Mouse (Mus musculus) gastrocnemius, postnatal 4 days (tissue): Measurements from ENCODE around the gene Hddc3. TPM values are rescaled to one million over a fixed set of nuclear protein-coding genes. Genes with fewer than 3 reads are reported as not detected.
A peak's percentile ranks its signal among the peaks of the same experiment; 100 is the strongest.
"Not testable (repeated sequence)": the region's sequence is repeated elsewhere in the genome, so short reads cannot be mapped to it uniquely, and the experiment has no call there.

Experiments
- DNase-seq, 2 experiments: peaks; one replicate each; pipeline ENCODE4 v3.0.0; 2021 to 2022; ENCODE audit warnings: low spot score in 2 of 2, mixed read lengths in 2 of 2
- long read RNA-seq, 2 experiments: library from polyadenylated mRNA; stranded (forward); transcript quantifications; one replicate each; pipeline ENCODE4 v2.0.0; 2021
- total RNA-seq, 2 experiments: library from RNA; stranded (reverse); gene quantifications; 2 replicates each; pipeline ENCODE4 v1.2.3; 2021

Hddc3 gene
- 10 to 100 TPM; 48.0 to 48.3 TPM for total RNA-seq
- long read RNA-seq, experiment 1, transcript Hddc3-201 (4 exons, 1,510 nt): major isoform, 25 of 40 reads
- long read RNA-seq, experiment 1, partial matches to known transcripts: 2 of 40 reads
- long read RNA-seq, experiment 1, other reads (novel, unspliced or antisense): 10 of 40 reads
- long read RNA-seq, experiment 2, transcript Hddc3-201 (4 exons, 1,510 nt): major isoform, 15 of 24 reads
- long read RNA-seq, experiment 2, partial matches to known transcripts: 1 of 24 reads
- long read RNA-seq, experiment 2, other reads (novel, unspliced or antisense): 5 of 24 reads

DNA sequence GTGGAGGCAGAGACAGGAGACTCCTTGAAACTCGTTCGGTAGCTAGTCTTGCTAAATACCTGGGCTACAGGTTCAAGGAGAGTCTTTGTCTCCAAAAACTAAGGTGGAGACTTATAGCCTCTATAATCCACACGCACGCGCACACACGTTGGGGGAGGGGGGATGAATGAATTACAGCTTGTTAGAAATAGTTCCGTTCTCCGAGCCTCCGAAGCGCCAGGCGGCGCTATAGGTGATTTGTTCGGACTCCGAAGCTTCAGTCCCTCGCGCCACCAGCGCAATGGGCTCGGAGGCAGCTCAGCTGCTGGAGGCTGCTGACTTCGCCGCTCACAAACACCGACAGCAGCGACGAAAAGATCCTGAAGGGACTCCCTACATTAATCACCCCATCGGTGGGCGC is at the start of gene Hddc3:
Gene Hddc3, plus strand, starts transcription at position 247 of the 400 bp plus-strand sequence.
- DNase-seq: peak; percentile 88 to 97

DNA sequence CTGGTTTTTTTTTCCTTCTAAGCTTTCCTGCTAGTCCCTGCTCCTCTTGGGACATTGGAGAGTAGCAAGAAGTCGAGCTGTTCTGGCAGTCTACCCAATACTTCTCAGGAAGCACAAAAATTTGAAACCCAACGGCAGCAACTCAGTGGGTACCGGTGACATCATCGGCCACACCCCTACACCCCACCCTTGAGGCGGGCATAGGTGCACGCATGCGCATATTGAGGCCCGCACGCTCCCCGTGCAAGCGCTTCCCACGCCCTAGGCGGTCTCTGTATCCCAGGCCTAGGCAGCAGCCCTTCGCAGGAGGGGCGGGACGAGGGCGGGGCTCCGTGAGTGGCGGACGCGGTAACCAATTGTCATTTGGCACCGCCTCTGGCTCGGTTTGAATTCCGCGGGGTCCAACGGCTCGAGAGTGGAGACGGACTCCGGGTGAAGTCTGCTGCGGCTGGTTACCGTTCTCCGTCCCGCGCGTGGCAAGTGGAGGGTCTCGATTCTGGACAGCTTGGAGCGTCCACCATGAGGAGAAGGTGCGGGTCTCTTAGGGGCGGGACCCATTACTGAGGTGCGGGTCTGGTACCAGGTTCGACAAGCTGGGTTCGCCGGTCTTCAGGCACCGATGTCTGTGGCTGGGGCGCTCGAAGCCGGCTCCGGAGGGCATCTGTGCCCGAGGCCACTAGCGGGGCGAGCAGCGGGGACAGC is 48.7 kb upstream of the Hddc3 start, which contains the start of gene Prc1:
Gene Prc1, plus strand, starts transcription at position 389 of the 702 bp plus-strand sequence.
- peak; percentile 95 to 97 for DNase-seq

DNA sequence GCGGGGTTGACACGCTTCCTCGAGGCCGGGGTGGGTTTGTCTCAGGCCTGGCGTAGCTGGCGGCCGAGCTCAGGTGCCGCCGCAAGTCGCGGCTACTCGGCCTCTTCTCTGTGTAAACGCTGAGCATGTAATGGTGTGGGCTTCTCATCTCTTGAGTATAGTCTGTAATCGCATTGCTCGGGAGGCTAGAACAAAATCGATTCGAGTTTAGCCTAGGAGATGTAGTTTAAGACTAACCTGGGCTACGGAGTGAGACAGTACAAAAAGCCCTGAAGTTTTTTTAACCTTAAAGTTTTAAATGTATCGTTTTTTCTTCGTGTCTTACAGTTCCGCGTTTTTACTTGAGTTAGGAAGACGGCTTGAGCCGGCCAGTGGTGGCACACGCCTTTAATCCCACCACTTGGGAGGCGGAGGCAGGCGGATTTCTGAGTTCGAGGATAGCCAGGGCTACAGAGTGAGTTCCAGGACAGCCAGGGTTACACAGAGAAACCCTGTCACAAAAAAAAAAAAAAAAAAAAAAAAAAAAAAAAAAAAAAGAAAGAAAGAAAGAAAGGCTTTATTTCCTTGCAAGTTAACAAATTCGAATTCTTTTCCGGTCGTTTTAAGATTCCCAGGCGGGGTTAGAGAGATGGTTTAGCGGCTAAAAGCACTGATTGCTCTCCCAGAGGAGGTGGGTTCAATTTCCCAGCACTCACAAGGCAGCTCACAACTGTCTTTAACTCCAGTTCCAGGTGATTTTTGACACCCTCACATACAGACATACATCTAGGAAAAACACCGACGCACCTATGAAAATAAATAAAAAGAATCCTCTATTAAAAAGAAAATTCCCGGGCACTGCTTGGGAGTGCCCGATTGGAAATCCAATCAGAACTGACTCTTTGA is 47.9 kb upstream of the Hddc3 start:
- DNase-seq: no peak

DNA sequence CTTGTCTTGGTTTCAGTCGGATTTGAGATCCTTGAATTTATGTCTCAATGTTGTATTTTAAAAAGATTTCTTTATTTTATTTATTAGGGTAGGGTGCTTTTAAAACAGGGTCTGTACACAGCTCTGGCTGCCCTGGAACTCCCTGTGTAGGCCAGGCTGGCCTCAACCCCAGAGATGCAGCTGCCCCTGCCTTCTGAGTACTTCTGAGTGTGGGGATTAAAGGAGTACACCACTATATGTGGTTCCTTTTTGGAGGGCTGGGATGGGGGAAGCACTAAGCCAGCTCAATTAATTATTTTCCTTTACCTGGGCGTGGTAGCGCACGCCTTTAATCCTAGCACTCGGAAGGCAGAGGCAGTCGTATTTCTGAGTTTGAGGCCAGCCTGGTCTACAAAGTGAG is 46.4 kb upstream of the Hddc3 start:
- DNase-seq: no peak

DNA sequence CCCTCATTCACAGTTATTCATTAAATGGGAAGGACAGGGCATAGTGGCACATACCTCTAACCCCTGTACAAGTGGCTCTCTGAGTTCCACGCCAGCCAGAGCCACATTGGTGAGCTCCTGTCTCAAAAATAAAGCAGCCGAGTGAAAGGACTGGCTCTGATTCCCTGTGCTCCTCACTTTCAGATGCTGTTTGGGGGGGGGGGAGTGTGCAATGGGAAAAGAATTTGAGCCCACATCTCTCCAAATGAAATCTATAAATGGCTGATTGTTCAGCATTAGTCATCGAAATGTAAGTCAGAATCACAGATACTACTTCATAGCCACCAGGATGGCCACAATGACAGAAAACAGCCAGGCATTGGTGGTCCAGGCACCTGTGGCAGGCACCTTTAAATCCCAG is 45.9 kb upstream of the Hddc3 start:
- no peak for DNase-seq

DNA sequence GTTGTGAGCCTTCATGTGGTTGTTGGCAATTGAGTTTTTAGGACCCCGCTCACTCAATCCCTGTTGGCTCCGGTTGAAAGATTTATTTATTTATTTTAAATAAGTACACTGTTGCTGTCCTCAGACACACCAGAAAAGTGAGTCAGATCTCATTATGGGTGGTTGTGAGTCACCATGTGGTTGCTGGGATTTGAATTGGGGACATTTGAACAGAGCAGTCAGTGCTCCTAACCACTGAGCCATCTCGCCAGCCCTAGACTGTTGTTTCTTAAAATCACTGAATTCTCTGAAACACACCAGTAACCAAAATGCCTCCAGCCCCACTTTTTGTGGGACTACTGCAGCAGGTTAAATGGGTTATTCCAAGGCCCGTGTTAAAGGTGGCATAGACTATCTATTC is 44.1 kb upstream of the Hddc3 start:
- no peak for DNase-seq

DNA sequence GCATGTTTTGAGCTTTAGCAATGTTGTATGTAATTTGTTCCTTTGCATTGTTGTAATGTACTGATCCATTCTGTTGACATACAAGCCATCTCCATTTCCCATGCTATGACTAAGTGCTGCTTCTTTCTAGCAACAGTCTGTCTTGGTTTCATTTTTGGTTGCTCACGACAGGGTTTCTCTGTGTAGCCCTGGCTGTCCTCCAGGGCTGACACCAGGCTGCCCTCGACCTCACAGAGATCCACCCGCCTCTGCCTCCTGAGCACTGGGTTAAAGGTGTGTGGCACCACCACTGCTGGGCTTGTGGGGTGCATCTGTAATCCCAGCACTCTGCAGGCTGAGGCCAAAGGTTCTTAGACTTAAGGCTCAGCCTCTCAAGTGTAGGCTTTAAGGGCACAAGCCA is 43.3 kb upstream of the Hddc3 start:
- DNase-seq: no peak

DNA sequence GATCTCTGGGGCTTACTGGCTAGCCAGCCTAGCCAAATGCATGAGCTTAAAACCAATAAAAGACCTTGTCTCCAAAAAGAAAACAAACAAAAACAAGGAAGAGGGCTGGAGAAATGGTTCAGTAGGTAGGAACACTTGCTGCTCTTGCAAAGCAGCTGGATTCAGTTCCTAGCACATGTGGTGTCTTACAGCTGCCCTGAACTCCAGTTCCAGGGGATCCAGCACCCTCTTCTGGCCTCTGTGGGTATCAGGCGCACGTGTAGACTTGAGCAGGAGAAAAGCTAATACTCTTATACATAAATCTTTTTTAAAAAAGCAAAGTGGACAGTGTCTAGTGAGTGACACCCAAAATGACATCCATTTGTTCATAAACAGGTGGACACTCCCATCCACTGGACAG is 41.4 kb upstream of the Hddc3 start:
- no peak for DNase-seq

DNA sequence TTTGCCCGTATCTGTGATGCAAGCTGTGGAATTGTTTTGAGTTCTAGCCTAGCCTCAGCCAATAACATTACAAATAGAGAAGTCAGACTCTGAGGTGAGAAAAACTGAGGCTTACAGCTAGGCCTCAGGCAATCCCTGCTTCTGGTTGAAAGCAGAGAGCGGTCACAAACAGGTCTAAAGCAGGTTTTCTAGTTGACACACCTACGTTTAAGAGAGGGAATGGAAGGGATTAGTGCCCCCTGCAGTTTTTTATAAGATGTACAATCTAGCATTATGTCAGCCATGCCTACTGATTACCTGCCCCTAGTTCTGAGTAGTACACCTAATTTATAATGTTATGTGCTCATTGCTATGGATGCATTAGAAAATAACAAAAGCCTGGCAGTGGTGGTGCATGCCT is 35.1 kb upstream of the Hddc3 start:
- DNase-seq: no peak

DNA sequence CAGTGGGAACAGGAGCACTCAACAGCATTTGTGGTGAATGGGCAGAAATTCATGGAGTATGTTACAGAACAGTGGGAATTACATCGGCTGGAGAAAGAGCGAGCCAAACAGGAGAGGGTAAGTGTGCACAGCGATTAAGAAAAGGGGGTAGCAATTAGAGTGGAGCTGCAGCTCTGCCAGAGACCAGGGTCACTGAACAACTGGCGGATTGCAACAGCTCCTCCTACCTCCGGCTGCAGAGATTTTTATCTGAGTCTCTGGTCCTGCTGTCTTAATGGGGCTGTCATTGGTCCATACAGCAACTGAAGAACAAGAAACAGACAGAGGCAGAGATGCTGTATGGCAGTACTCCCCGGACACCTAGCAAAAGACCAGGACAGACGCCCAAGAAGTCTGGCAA is 32.1 kb upstream of the Hddc3 start:
- DNase-seq: no peak

DNA sequence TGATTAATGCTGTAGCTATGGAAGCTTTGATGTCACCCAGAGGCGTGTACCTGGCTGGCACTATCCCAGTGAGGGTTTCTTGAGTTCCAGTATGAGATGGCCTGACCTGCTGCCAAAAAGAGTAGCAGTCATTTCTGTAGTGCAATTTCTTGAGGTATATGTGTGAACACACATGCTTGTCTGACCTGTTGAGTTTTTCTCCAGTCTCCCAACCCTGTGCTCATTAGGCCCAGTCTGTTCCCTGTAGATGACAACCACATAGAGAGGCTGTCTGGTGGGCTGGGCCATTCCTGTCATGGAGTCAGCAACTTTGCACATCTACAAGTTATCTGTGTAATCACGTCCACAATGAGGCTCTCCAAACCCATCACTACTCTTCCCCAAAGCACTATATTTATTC is 27.2 kb upstream of the Hddc3 start:
- DNase-seq: no peak

DNA sequence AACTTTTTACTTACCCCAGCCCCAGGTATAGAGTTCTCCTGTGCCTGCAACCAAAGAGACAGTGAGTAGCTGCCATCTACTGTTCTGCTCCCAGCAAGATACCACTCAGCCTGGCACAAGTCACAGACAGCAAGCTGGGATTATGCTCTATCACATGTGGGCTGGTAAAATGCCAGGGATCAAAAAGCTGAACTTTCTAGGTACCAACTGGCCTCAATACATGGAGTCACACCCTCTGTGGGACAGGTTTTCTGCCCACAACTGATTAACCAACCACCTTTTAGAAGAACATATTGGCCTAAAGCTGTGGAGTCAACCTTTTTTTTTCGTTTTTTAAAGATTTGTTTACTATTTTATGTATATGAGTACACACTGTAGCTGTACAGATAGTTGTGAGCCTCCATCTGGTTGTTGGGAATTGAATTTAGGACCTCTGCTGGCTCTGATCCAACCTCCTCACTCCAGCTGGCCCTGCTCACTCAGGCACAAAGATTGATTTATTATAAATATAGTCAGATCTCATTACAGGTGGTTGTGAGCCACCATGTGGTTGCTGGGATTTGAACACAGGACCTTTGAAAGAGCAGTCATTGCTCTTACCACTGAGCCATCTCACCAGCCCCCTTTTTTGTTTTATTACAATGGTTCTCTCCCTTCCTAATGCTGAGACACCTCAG is 25.3 kb upstream of the Hddc3 start:
- no peak for DNase-seq

DNA sequence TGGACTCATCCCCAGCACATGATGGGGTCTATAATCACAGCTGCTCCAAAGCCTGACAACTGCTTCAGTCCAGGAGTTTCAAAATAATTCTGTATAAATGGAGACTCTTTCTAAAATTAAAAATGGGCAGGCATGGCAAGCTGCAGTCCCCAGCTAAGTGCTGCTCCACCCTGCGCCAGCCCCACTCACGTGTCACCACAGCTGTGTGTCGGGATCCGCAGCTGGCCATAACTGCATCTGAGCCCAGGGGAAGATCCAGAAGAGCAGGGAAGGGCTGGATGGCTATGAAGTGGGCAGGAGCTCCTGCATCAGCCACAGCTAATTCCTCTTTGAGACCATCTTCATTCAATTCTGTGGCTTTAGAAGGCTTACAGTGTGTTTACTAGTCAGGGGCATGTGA is 24.2 kb upstream of the Hddc3 start:
- peak in 1 of 2 experiments; percentile 16 for DNase-seq

DNA sequence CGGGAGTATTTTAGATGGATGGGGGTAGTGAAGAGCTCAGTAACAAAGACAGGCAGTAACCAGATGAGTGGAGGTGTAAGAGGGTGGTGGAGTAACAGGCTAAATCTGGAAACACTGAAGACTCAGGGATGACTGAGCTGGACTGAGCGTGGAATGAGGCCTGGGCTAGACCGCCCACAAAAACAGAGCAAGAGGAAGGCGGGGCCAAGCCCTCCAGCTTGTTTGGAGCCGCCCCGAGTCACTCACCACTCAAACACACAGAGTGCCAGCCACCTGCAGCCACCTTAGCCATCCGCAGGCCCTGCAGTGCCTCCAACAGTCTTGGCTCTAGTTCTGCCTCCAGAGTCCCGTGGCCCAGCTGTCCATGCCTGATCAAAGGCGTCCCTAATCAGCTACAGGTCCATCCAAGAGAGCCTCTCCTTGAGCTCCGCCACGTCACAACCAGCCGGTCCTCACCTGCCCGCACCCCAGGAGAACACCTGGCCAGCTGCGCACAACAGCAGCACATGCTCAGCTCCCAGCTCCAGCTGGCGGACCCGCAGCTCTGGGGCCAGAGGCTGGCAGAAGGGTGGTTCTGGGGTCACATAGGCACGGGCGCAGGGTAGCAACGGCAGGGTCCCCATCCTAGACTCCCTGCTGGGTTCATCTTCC is 22.9 kb upstream of the Hddc3 start:
- peak in 1 of 2 experiments; percentile 8 for DNase-seq

DNA sequence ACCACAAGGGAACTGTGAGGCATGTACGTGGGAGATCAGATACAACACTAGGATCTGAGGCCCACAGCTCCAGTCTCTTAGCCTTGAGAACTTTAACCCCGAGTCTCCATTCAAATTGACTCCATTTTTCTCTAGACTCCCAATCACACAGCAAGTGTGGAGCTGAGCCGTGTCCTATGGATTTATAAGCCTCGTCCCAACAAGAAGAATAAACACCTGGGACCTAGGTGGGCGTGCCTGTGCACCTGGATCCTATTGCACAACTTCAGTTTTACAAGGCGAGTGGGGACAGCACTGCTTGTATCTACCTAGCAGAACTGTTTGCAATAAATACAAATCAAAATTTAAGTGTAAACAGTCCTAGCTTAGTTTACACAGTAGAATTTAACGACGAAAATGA is 19.6 kb upstream of the Hddc3 start:
- DNase-seq: peak in 1 of 2 experiments; percentile 5

DNA sequence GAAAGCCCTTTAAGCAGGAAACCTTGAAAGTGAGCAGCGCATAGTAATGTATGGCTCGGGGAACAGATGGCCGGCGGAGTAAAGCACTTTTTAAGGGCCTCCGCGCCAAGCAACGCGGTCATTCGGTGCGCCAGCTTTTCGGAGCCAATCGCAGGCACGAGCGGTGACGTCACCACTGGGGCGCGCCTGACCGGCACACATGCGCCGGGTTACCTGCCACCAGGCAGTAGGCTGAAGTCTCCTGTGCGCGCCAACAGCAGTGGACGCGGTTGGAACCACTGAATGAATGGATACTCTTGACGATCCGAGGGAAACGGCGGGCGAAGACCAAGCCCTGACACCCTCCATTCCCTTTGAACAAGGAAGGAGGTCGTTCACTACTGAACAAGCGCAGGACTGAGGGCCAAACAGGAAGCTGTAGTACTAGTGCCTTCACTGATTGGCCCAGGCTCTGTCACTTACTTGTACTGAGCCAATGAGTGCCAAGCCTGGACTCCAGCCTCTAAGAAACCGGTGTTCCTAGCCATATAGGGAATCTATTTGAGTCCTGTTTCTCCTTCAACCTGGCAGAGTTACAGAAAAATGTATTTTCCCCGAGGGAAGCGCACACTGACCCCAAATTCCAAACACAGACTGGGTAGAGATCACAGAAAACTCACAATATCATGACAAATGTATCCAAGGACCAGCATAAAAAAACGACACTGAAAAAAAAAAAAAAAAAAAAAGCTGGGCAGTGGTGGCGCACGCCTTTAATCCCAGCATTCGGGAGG is 18.7 kb upstream of the Hddc3 start, which contains the start of gene Rccd1:
Gene Rccd1, minus strand, starts transcription at position 412 of the 773 bp plus-strand sequence.
- peak; percentile 83 to 94 for DNase-seq

DNA sequence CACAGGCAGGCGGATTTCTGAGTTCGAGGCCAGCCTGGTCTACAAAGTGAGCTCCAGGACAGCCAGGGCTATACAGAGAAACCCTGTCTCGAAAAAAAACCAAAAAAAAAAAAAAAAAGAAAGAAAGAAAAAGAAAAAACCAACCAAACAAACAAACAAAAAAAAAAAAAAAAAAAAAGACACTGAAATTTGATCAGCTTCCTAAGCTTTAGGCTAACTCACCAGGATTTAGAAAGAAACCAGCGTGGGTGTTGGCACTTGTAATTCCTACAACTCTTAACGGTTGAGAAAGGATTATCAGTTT is 18.1 kb upstream of the Hddc3 start:
- DNase-seq: not testable (repeated sequence)

DNA sequence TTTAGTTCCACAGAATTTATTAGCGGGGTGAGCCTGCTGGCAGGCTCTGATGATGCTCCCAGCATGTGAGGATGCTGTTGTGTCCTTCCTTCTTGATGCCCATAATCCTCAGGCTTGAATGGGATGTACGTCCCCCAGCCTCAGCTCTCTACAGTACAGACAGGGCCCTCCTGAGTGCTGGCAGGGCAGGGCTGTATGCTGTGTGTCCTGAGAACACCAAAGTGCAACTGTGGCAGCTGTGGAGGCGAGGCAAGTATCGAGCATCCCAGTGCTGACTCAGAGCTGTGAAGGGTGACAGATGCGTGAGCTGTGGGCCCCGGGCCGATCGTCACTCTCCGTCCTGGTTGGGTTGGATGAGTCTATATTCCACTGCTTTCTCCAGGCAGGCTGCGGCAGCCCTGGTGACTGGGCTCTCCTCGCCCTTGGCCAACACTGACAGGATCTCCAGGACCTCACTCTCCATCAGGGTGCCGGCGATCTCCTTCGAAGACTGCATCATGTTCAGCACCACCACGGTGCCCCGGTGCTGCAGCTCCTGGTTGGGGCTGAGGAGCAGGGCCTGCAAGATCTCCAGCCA is 17.5 kb upstream of the Hddc3 start:
- peak in 1 of 2 experiments; percentile 9 for DNase-seq

DNA sequence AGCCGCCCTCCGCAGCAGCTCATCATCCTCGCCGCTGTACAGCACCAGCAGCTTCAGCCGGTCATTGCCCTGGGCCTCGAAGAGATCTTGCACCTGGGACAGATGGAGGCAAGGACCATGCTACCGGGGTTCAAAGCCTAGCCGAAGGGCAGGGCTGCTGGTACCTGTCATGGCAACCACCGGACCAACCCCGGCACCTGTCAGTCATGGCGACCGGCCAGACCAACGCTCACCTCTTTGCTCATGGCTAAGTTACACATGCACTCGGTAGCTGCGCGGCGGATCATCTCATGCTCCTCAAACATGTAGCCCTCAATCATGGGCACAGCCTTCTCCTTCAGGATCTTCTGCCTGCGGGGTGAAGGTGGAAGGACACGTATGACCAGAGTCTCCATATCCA is 16.8 kb upstream of the Hddc3 start:
- peak in 1 of 2 experiments; percentile 10 for DNase-seq

DNA sequence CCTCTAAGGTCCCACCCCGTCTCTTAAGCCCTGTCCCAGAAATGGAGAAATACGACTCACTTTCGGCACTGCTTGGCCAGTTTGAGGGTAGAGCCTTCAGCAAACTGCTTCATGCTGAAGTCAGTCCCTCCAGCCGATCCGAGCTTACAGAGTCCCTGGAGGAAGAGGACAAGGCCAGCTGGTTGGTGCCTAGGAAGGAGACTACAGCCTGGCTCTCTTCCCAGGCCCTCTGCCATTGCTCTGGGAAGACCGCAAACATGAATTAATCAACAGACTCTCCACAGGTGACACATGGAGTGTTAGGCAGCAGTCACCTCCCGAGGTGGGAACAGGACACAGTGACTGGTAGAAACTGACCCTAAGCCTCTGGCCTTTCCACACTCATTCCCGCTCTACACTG is 12.6 kb upstream of the Hddc3 start:
- DNase-seq: no peak
